Mouse (Mus musculus) liver, embryonic 12.5 days (tissue): ENCODE data around the gene Cdk15. TPM values are rescaled to one million over a fixed set of nuclear protein-coding genes. Genes with fewer than 3 reads are reported as not detected.

ENCODE experiments used
- ATAC-seq: fragments of 200-750 bp; cut with Nextera tagmentation; 2 replicates; pipeline ENCODE4 v1.8.0; 2017; ENCODE audit warnings: moderate number of reproducible peaks, mild to moderate bottlenecking, moderate library complexity
- H3K27ac ChIP-seq: fragments of 300-500 bp; sonication (generic); 2 replicates; pipeline ENCODE4 v1.5.1; 2016; ENCODE audit warnings: mild to moderate bottlenecking
- H3K27me3 ChIP-seq: fragments of 300-500 bp; sonication (generic); replicated peaks from 2 replicates; pipeline ENCODE4 v1.6.1; 2016; ENCODE audit warnings: mild to moderate bottlenecking, moderate library complexity
- H3K36me3 ChIP-seq: fragments of 300-500 bp; sonication (generic); 2 replicates; pipeline ENCODE4 v1.6.1; 2016; ENCODE audit warnings: mild to moderate bottlenecking, moderate library complexity
- H3K4me1 ChIP-seq: fragments of 300-500 bp; sonication (generic); 2 replicates; pipeline ENCODE4 v1.6.1; 2016
- H3K4me2 ChIP-seq: fragments of 300-500 bp; sonication (generic); 2 replicates; pipeline ENCODE4 v1.6.1; 2016; ENCODE audit warnings: mild to moderate bottlenecking, moderate library complexity
- H3K4me3 ChIP-seq: fragments of 300-500 bp; sonication (generic); 2 replicates; pipeline ENCODE4 v1.5.1; 2016; ENCODE audit warnings: mild to moderate bottlenecking, moderate library complexity
- H3K9ac ChIP-seq: fragments of 300-500 bp; sonication (generic); 2 replicates; pipeline ENCODE4 v1.6.1; 2016; ENCODE audit warnings: mild to moderate bottlenecking, moderate library complexity
- H3K9me3 ChIP-seq: fragments of 300-500 bp; sonication (generic); replicated peaks from 2 replicates; pipeline ENCODE4 v1.6.1; 2016; ENCODE audit warnings: mild to moderate bottlenecking, moderate library complexity
- WGBS: fragments of 180-500 bp; shearing (Covaris S2); methylation state at CpG from one replicate; pipeline ENCODE4 v1.1.7; 2016; ENCODE audit not compliant: insufficient replicate concordance; 5-methylcytosine and 5-hydroxymethylcytosine counted together
- polyA plus RNA-seq: library from polyadenylated mRNA; unstranded; fragments of >200 nt; fragmentation: Nextera tagmentation; extraction: Ambion mirVana; gene quantifications from 2 replicates; pipeline ENCODE4 v1.2.1, GENCODE M21; 2016

Gene Cdk15
- polyA plus RNA-seq, 1 experiment from 2014 or later = not detected

DNA sequence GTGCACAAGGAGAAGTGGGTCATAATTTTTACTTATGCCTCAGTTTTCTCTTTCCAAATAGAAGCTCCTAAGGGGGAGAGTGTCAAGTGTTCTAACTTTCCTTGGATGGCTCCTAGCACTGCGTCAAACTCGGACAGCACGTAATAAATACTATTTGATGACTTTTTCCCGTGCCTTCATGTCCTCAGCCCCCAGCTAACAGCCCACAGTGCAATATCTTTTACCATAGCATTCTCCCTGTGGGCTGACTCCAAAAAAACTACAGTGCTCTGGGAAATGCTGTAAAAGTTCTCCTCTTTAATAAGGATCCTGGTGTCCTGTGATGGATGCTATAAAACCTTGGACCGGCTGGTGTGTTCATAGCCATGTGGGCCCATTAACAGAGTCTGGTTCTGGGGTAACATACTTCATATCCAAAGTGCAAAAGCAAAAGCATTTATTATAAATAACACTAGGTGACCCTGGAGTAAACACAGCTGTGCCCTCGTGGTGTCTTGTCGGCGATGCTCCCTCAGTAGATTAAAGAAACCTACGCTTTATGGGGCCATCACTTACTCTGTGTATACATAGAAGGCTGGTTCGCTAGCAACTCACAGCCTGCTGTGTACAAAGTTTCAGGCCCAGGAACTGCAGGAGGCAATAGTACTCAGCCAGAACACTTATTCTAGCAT, 112.1 kb downstream of the Cdk15 start:
- H3K36me3 ChIP-seq = no peaks in the 10 kb centered on the region
- no peaks in the 10 kb centered on the region for H3K9me3 ChIP-seq
- no peak overlapping the region; the same call in 1 of the 2 replicates for H3K4me2 ChIP-seq
- no peaks in the 10 kb centered on the region for H3K27me3 ChIP-seq
- H3K4me3 ChIP-seq = no peak overlapping the region
- peaks cover 46% of the 10 kb centered on the region for H3K4me1 ChIP-seq
- no peak for ATAC-seq
- H3K9ac ChIP-seq = no peak overlapping the region
- H3K27ac ChIP-seq = peak overlapping the region; percentile 54
- 58% methylated on average over 10 of the region's 10 CpGs for WGBS

DNA sequence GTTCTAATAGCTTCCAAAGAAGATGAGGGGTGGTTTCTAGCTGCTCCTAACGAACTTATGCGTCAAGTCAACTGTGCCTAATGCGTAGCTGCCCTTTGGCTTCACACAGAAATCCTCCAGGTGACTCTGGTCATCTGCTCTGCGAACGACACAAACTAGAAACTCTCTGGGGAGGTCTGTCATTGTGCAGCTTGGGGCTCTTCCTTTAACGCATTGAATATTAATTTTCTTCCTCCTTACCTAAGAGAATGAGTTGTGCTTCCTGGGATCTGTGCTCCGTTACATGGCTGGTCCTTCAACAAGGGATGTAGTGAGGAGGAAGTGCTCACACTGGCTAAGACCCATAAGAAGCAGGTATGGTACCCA, 112.6 kb downstream of the Cdk15 start:
- H3K27me3 ChIP-seq = no peaks in the 10 kb centered on the region
- no peak overlapping the region for H3K4me3 ChIP-seq
- no peaks in the 10 kb centered on the region for H3K36me3 ChIP-seq
- no peaks in the 10 kb centered on the region for H3K9me3 ChIP-seq
- H3K4me1 ChIP-seq = peaks cover 42% of the 10 kb centered on the region
- H3K27ac ChIP-seq = peak overlapping the region; percentile 54; the same call in 1 of the 2 replicates
- H3K4me2 ChIP-seq = no peak overlapping the region
- H3K9ac ChIP-seq = no peak overlapping the region
- ATAC-seq = no peak
- WGBS = 74% methylated on average over 7 of the region's 7 CpGs

DNA sequence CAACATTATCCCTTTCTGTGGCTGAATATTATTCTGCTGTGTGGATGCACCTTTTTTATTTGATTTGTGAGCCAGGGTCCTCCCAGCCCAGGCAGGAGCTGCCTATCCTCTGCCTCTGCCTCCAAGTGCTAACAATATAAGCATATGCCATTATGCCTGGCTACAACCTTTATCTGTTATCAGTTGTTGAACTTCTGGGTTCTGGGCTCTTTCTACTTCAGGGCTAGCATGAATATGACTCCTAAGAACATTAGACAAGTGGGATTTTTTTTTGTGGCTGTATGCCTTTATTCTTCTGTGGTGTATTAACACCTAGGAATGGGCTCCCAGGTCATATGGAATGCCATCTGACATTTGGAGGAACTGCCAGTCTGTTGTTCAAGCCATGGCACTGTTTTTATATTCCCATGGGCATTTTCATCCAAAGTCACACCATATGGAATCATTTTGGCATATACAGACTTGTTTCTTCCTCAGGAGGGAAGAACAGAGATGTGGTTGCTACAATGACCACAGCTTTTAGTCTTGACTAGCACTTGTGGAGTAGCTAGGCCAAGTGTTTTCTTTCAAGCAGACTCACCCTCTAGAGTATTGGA, 113.7 kb downstream of the Cdk15 start:
- Histone ChIP-seq H3K9me3 (no peaks in the 10 kb centered on the region), H3K4me1 (peaks cover 34% of the 10 kb centered on the region), H3K27me3 (no peaks in the 10 kb centered on the region), H3K4me3 (no peak overlapping the region), H3K9ac (no peak overlapping the region), H3K27ac (no peak overlapping the region), H3K4me2 (no peak overlapping the region), H3K36me3 (no peaks in the 10 kb centered on the region)
- ATAC-seq = no peak

DNA sequence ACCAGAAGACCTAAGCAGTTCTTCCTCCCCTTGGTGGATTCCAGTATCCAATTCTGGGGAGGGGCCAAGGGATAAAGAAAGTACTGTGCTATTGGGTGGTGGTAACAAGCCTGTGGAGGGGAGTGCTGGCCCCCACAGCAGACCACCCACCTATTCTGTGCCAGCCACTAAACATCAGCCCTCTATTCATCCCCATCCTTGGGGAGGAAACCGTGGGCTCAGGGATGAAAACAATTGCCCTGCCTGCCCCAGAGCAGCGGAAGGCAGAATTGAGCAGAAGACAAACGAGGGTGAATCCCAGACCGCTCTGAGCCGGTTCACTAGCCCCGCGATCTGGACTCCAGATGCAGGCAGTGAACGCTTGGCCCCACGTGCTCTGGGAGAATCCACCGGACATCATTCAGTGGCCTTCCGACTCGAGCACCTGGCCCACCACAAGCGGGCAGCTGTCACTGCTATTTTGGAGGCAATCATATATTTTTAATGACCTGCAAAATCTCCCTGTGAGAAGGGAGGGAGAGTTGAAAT, 119.4 kb downstream of the Cdk15 start:
- H3K4me3 ChIP-seq = no peak overlapping the region
- no peaks in the 10 kb centered on the region for H3K9me3 ChIP-seq
- H3K9ac ChIP-seq = no peak overlapping the region
- no peak for ATAC-seq
- WGBS = 14% methylated on average over 13 of the region's 13 CpGs
- H3K27me3 ChIP-seq = no peaks in the 10 kb centered on the region
- peaks cover 20% of the 10 kb centered on the region for H3K4me1 ChIP-seq
- H3K4me2 ChIP-seq = peak overlapping the region; percentile 8; the same call in 1 of the 2 replicates
- H3K27ac ChIP-seq = no peak overlapping the region
- no peaks in the 10 kb centered on the region for H3K36me3 ChIP-seq

DNA sequence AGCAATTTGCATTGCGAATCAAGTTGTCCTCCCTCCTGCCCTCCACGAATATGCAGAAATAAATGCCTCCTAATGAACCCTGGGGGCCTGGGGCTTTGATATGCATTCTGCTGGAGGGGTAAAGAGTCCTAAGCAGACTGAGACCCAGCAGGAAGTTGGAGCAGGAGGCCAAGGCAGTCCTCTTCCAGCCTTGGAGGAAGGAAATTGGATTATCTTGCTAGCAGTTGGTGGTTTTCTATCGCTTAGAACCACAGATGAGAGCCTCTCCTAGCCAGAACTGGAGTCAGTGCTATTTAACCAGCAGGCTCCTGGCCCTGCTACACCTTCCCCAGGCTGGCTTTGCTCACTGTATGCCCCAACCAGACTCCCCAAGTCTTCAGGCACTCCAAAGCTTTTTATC, 119.9 kb downstream of the Cdk15 start:
- Histone ChIP-seq H3K4me1 (peaks cover 22% of the 10 kb centered on the region), H3K27ac (no peak overlapping the region), H3K4me2 (peak overlapping the region; percentile 8; the same call in 1 of the 2 replicates), H3K27me3 (no peaks in the 10 kb centered on the region), H3K4me3 (no peak overlapping the region), H3K36me3 (no peaks in the 10 kb centered on the region), H3K9me3 (no peaks in the 10 kb centered on the region), H3K9ac (no peak overlapping the region)
- peak; percentile 24; the same call in 1 of the 2 replicates for ATAC-seq
- WGBS = 7% methylated on average over 3 of the region's 3 CpGs

DNA sequence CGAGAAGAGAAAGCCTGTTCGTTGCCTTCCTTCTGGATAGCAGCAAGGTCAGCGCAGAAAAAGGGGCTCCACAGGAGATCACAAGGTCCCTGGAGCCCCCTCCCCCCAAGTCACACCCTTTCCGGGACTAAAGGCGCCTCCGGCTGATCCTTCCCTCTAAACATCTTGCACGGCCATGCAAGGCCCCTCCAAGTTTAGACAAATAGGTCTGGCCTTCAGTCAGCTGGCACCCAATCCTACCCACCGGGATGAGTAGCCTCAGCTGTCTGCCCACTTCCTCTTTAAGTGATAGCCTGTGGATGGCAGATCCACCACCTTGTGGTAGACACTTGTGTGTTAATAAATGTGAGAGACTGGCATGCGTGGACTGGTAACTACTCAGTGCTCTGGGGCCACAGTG, 120.6 kb downstream of the Cdk15 start:
- Histone ChIP-seq H3K4me2 (no peak overlapping the region), H3K4me3 (no peak overlapping the region), H3K4me1 (peaks cover 22% of the 10 kb centered on the region), H3K9ac (no peak overlapping the region), H3K9me3 (no peaks in the 10 kb centered on the region), H3K27me3 (no peaks in the 10 kb centered on the region), H3K27ac (no peak overlapping the region), H3K36me3 (no peaks in the 10 kb centered on the region)
- ATAC-seq = no peak
- 26% methylated on average over 9 of the region's 9 CpGs for WGBS

DNA sequence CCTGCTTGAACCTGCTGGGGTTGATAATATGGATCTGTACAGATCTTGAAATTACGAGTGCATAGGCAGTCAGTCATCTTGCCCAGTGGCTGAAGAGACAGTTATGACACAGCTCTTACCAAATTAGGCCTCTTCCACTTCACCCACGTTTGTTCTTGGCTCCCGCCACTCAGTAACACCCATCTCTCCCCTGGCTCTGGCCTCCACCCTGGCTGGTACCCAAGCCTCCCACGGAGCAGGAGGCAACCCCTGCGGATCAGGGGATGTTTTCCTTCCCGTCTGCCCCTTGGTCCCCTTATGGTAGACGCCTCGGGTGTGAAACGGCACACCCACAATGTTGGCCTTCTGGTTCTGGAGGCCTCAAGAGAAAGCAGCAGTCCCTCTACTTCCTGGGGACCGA, 124.2 kb downstream of the Cdk15 start:
- Histone ChIP-seq H3K9ac (no peak overlapping the region), H3K4me2 (no peak overlapping the region), H3K9me3 (no peaks in the 10 kb centered on the region), H3K27ac (no peak overlapping the region), H3K36me3 (no peaks in the 10 kb centered on the region), H3K4me1 (peaks cover 31% of the 10 kb centered on the region), H3K27me3 (no peaks in the 10 kb centered on the region), H3K4me3 (no peak overlapping the region)
- 57% methylated on average over 10 of the region's 10 CpGs for WGBS
- no peak for ATAC-seq

DNA sequence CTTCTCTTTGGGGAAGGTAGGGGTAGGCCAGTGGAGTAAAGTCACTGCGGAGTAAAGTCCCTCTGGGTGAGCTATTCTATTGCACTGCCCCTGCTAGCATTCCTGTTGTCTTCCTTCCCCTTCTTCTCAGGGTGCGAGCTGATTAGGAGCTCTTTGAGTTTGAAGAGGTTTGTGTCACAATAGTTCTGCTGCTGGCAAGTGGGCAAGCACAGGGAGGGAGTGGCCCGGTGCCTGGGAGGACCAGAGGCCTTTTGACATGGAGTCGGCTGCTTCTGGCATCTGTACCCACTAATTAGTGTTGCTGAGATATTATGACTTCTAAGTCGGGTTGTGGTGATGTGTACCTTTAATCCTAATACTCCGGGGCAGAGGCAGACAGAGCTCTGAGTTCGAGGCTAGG, 124.8 kb downstream of the Cdk15 start:
- no peak overlapping the region for H3K4me3 ChIP-seq
- H3K36me3 ChIP-seq = no peaks in the 10 kb centered on the region
- H3K9me3 ChIP-seq = no peaks in the 10 kb centered on the region
- H3K27me3 ChIP-seq = no peaks in the 10 kb centered on the region
- H3K27ac ChIP-seq = no peak overlapping the region
- H3K4me1 ChIP-seq = peaks cover 25% of the 10 kb centered on the region
- ATAC-seq = no peak
- H3K9ac ChIP-seq = no peak overlapping the region
- no peak overlapping the region for H3K4me2 ChIP-seq
- WGBS = 67% methylated on average over 7 of the region's 7 CpGs

DNA sequence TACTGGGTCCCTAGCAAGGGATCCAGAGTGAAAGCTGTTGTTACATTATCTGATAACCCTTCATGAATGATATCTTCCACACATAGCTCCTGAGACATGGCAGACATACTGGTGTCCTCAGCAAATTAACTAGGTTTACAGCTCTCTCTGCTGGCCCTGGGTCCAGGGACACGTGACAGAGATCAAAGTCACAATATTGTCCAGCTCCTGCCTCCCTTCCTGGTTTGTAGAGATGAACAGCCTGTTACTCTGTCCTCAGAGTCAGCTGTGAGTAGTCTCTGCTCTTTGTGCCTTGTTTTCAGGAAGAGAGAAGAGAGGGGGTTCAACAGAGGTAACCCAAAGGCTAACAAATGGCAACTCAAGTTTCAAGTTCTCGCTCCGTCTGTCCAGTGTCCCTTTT, 125.8 kb downstream of the Cdk15 start:
- Histone ChIP-seq H3K9me3 (no peaks in the 10 kb centered on the region), H3K27me3 (no peaks in the 10 kb centered on the region), H3K27ac (no peak overlapping the region), H3K9ac (no peak overlapping the region), H3K4me2 (no peak overlapping the region), H3K4me3 (no peak overlapping the region), H3K36me3 (no peaks in the 10 kb centered on the region), H3K4me1 (peaks cover 15% of the 10 kb centered on the region)
- no peak for ATAC-seq
- WGBS = 71% methylated on average over 3 of the region's 3 CpGs

DNA sequence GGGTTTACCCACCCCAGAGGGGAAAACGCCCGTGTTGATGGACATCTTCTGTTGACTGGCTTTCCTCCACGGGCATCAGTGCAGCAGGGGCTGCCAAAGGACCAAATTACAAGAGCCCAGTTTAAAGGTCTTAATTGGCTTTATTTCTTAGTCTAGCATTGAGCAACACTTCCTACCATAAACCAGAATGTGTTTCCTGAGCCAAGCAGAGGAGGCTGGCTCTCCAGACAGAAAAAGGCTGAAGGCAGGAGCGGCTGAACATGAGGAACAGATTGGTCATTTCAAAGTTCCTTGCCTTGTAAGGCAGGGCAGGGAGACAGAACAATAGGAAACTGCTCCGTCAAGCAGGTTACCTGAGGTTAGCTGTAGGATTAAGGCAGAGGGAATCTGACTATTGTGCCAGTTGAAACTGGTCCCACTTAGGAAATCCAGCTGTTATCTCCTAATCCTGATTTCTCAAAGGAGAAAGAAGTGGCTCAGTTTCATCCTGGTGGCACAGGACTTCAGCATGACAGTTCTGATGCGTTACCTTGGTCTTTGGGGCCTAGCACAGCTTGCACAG, 126.4 kb downstream of the Cdk15 start:
- no peak for ATAC-seq
- Histone ChIP-seq H3K27ac (no peak overlapping the region), H3K4me1 (peaks cover 14% of the 10 kb centered on the region; the same call in 1 of the 2 replicates), H3K4me2 (no peak overlapping the region), H3K27me3 (no peaks in the 10 kb centered on the region), H3K9me3 (no peaks in the 10 kb centered on the region), H3K4me3 (no peak overlapping the region), H3K36me3 (no peaks in the 10 kb centered on the region), H3K9ac (no peak overlapping the region)
- WGBS = 34% methylated on average over 6 of the region's 6 CpGs

DNA sequence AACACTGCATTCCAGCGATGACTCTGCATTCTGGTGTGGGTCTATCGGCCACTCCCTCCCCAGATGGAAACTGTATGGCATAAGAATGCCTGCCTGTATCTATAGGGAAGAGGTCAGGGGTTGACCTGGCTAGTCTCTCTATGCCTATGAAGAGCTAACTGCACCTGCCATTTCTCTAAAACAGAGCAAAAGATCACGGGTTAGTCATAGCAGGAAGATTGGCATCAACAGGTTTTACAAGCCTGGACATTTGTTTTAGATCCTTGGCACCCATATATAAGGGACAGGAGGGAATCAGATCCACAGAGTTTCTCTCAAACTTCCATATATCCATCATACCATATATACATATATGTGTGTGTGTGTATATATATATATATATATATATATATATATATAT, 127.7 kb downstream of the Cdk15 start:
- H3K27me3 ChIP-seq = no peaks in the 10 kb centered on the region
- 70% methylated on average over 3 of the region's 3 CpGs for WGBS

DNA sequence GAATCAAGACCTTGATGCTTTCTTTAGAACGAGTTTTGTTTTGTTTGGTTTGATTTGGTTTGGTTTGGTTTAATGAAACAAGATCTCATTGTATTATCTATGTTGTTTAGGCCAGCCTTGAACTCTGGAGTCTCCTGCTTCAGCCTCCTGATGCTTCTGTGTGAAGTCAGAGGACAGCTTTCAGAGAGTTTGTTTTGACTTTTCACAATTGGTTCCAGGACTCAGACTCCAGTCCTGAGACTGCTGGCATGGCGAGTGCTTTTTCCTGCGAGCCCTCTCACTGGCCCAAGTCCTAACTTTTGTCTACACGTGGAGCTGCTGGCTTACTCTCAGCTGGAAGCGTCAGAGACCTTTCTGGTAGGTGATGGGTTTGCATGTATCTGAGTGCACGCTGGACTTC, 128.9 kb downstream of the Cdk15 start:
- Histone ChIP-seq H3K36me3 (no peaks in the 10 kb centered on the region), H3K4me2 (no peak overlapping the region), H3K27me3 (no peaks in the 10 kb centered on the region), H3K9ac (no peak overlapping the region), H3K4me1 (peaks cover 14% of the 10 kb centered on the region; the same call in 1 of the 2 replicates), H3K4me3 (no peak overlapping the region), H3K27ac (no peak overlapping the region), H3K9me3 (no peaks in the 10 kb centered on the region)
- no peak for ATAC-seq
- 73% methylated on average over 6 of the region's 6 CpGs for WGBS

More for the DNA sequence above, 127.7 kb downstream of the Cdk15 start:
- no peak overlapping the region for H3K4me3 ChIP-seq
- ATAC-seq = no peak
- H3K4me1 ChIP-seq = peaks cover 14% of the 10 kb centered on the region; the same call in 1 of the 2 replicates
- no peak overlapping the region for H3K4me2 ChIP-seq
- H3K9ac ChIP-seq = no peak overlapping the region
- no peaks in the 10 kb centered on the region for H3K36me3 ChIP-seq
- H3K27ac ChIP-seq = no peak overlapping the region
- H3K9me3 ChIP-seq = no peaks in the 10 kb centered on the region
